Mouse (Mus musculus): Measurements from ENCODE around the gene Cst3. TPM values are rescaled to one million over a fixed set of nuclear protein-coding genes. Genes with fewer than 3 reads are reported as not detected.

Cst3 gene
- 849 and 1,124 TPM in 2 replicates for polyA plus RNA-seq (2012; rRNA removed)

DNA sequence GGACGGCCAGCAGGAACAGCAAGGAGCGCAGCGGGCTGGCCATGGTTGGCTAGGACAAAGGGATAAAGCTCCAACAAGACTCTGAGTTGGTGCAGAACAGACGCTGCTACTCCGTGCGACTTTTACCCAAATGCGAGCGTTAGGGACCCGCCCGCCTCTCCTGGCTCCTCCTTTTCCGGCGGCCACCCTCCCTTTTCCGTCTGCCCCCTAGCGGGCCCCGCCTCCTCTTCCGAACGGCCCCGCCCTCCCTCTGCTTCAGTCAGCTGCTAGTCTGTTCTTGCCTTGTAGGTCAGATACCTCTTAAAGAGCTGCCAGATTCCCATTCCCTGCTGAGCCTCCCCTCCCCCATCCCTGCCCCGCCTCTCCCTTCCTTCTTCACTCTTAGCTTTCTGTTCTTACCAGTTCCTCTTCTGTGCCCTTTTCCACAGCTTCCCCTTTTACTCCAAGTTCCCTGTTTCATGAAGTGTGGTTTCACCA is at the start of gene Cst3:
Cst3 (minus strand) TSS at position 358 of the 477 bp plus-strand sequence.

DNA sequence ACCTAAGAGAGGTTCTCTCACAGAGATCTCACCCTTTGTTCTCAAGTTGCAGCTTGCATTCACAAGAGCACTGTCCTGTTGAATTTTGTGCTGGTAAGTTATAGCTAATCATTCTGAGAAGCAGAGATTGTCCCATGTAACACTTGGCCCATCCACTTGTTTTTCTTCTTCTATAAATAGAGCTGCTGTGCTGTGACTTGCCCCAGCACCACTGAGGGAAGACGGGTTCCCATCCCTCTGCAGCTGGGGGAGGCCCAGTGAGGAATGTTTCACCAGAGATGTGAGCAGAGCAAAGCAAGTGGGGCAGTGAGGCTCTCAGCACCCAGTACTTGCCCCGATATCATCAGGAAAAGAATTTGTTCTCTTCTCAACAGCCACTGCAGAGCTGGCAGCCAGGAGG is 10.5 kb downstream of the Cst3 start, which contains the start of gene 9230104L09Rik:
9230104L09Rik (minus strand) TSS at position 73 of the 400 bp plus-strand sequence.

DNA sequence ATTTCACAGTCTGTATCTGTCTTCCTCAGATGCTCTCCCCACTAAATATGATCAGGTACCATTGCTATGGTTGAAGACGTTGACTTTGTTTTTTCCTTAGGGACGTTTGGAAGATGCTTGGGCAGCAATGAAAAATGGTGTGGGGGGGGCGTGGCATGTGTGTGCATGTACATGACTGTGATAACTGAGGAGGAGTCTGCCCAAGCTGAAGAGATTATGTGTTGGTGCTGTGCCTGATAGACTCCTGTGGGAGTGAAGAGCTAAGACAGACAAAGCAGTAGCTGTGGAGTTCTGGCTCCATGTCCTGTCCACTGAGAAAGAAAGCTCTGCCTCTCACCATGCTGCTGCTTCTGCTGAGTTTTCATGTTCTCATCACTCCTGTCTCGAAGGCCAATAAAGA is 40.6 kb downstream of the Cst3 start, which contains the start of gene Cst9:
Cst9 (plus strand) TSS at position 236 of the 400 bp plus-strand sequence.

Other genes starting within 250 kb of the Cst3 start
- 25.0 and 31.6 TPM in 2 replicates for gene Nxt1, start 203.1 kb downstream of the Cst3 start, polyA plus RNA-seq (2012; rRNA removed)
- gene Gzf1, start 194.7 kb downstream of the Cst3 start, polyA plus RNA-seq (2012; rRNA removed) = 17.9 and 22.8 TPM in 2 replicates
- gene Napb, start 143.2 kb downstream of the Cst3 start, polyA plus RNA-seq (2012; rRNA removed) = 0.71 and 1.1 TPM in 2 replicates
- gene Cstl1, start 125.3 kb downstream of the Cst3 start, polyA plus RNA-seq (2012; rRNA removed) = not detected in 2 replicates
- gene Cst11, start 104.2 kb downstream of the Cst3 start, polyA plus RNA-seq (2012; rRNA removed) = not detected in 2 replicates
- not detected in 2 replicates for gene 8030411F24Rik, start 93.7 kb downstream of the Cst3 start, polyA plus RNA-seq (2012; rRNA removed)
- gene Cst12, start 86.3 kb downstream of the Cst3 start, polyA plus RNA-seq (2012; rRNA removed) = 1.4 and 2.5 TPM in 2 replicates
- gene Cst8, start 76.9 kb downstream of the Cst3 start, polyA plus RNA-seq (2012; rRNA removed) = 4.9 and 10.0 TPM in 2 replicates
- not detected in 2 replicates for gene Cst13, start 55.6 kb downstream of the Cst3 start, polyA plus RNA-seq (2012; rRNA removed)
- gene Cst9, start 40.5 kb downstream of the Cst3 start, polyA plus RNA-seq (2012; rRNA removed) = not detected in 2 replicates
- 0.68 and 0.75 TPM in 2 replicates for gene 9230104L09Rik, start 10.7 kb downstream of the Cst3 start, polyA plus RNA-seq (2012; rRNA removed)
- not detected in 2 replicates for gene Gm1330, start 127.6 kb upstream of the Cst3 start, polyA plus RNA-seq (2012; rRNA removed)
- not detected in 2 replicates for gene Gm10750, start 141.5 kb upstream of the Cst3 start, polyA plus RNA-seq (2012; rRNA removed)